In genomic region chr1:93268246-93268645, GRCm38 (mm10) we compare ENCODE assay signal across 33 mouse cellular contexts.
"Had no signal": no experiment of that assay in that cellular context is flagged by ENCODE, and none has a peak within 500 bp of the region (broad histone marks: within the 10 kb centered on the region; RNA-seq: fewer than 3 reads in every experiment).

No protein-coding gene starts in this region.

- H3K4me2 ChIP-seq: heart, embryonic 11.5 days; heart, embryonic 12.5 days; heart, embryonic 13.5 days; heart, embryonic 15.5 days; hindbrain, embryonic 12.5 days; hindbrain, embryonic 13.5 days; hindbrain, embryonic 14.5 days; hindbrain, embryonic 15.5 days; intestine, embryonic 15.5 days; kidney, embryonic 15.5 days had no signal

- H3K9ac ChIP-seq: heart, embryonic 12.5 days; heart, embryonic 13.5 days; heart, embryonic 15.5 days; hindbrain, embryonic 12.5 days; hindbrain, embryonic 13.5 days; hindbrain, embryonic 14.5 days; hindbrain, embryonic 15.5 days; intestine, embryonic 15.5 days; kidney, embryonic 15.5 days had no signal

- H3K36me3 ChIP-seq: heart, embryonic 12.5 days; heart, embryonic 15.5 days; hindbrain, embryonic 10.5 days; hindbrain, embryonic 12.5 days; hindbrain, embryonic 13.5 days; hindbrain, embryonic 15.5 days; intestine, embryonic 15.5 days had no signal

- ATAC-seq: hindbrain, embryonic 16.5 days; hindbrain, postnatal 0 days; inflammation-experienced regulatory T-cells, adult 6 months; intestine, embryonic 15.5 days; intestine, embryonic 16.5 days; intestine, postnatal 0 days had no signal

- H3K27ac ChIP-seq: heart, embryonic 13.5 days; heart, embryonic 15.5 days; hindbrain, embryonic 10.5 days; hindbrain, embryonic 12.5 days; hindbrain, embryonic 13.5 days; hindbrain, embryonic 14.5 days; hindbrain, embryonic 15.5 days; hindbrain, postnatal 0 days; intestine, embryonic 15.5 days; kidney, embryonic 15.5 days; kidney, postnatal 0 days; layer of hippocampus, adult 2 months; left cerebral cortex, adult 2 months had no signal

- H3K27me3 ChIP-seq: heart, embryonic 13.5 days; heart, embryonic 15.5 days; hindbrain, embryonic 12.5 days; hindbrain, embryonic 13.5 days; hindbrain, embryonic 15.5 days; intestine, embryonic 15.5 days; kidney, embryonic 15.5 days had no signal

- DNase-seq: heart, postnatal 10 days; heart, postnatal 14 days; heart, postnatal 36 days; kidney, adult 11 months; kidney, adult 18-20 months; kidney, adult 2 months; kidney, adult 8-10 months; kidney, adult 9 months; kidney, postnatal 10 days; kidney, postnatal 14 days; kidney, postnatal 36 days; kidney, postnatal 4 days; layer of hippocampus, adult 9-11 months; layer of hippocampus, postnatal 36 days had no signal

- H3K4me1 ChIP-seq: heart, embryonic 12.5 days; heart, embryonic 13.5 days; heart, embryonic 15.5 days; hindbrain, embryonic 15.5 days; intestine, embryonic 15.5 days had no signal

- H3K9me3 ChIP-seq: heart, embryonic 12.5 days; heart, embryonic 13.5 days; heart, embryonic 15.5 days; hindbrain, embryonic 10.5 days; hindbrain, embryonic 12.5 days; hindbrain, embryonic 13.5 days; hindbrain, embryonic 15.5 days; intestine, embryonic 15.5 days; kidney, embryonic 15.5 days had no signal

- H3K4me3 ChIP-seq: heart, embryonic 12.5 days; heart, embryonic 13.5 days; heart, embryonic 15.5 days; hindbrain, embryonic 10.5 days; hindbrain, embryonic 12.5 days; hindbrain, embryonic 13.5 days; hindbrain, embryonic 15.5 days; intestine, embryonic 15.5 days; kidney, embryonic 15.5 days; layer of hippocampus, adult 2 months; left cerebral cortex, adult 2 months had no signal
